Mouse (Mus musculus): ENCODE data around the gene Ctc1. TPM values are rescaled to one million over a fixed set of nuclear protein-coding genes. Genes with fewer than 3 reads are reported as not detected.
"Not testable (repeated sequence)": the region's sequence is repeated elsewhere in the genome, so short reads cannot be mapped to it uniquely, and the experiment has no call there.

Ctc1 gene
- polyA plus RNA-seq, 1 experiment, result 38.1 TPM

- Histone ChIP-seq H3K4me3 (replicated peaks; ENCODE audit: control insufficient read depth, low read depth, low read length) (no peak overlapping the region), H3K27ac (ENCODE audit: control insufficient read depth, insufficient read depth, low read depth, low read length, poor library complexity) (no peak overlapping the region), H3K4me1 (ENCODE audit: control insufficient read depth, insufficient read depth, low read length) (peaks cover 2% of the 10 kb centered on the region; the same call in 1 of the 2 replicates)
- TF ChIP-seq CTCF (IDR thresholded peaks at IDR 0.05; ENCODE audit: control insufficient read depth, insufficient read depth, low read length), result no peak
- no peak for TF ChIP-seq POLR2A (IDR thresholded peaks at IDR 0.05; ENCODE audit: borderline replicate concordance, control insufficient read depth, low read depth, low read length)
- 83% methylated on average over 15 of the region's 15 CpGs for WGBS
Measured at GRCm38 (mm10) chr11:69010400-69011323, 5.0 kb upstream of the Ctc1 start.

GRCm38 (mm10) chr11:69011445-69011844 is 4.3 kb upstream of the Ctc1 start:
- H3K27ac ChIP-seq (ENCODE audit: control insufficient read depth, insufficient read depth, low read depth, low read length, poor library complexity), result peak overlapping the region; percentile 49; the same call in 1 of the 2 replicates
- 29% methylated on average over 2 of the region's 2 CpGs for WGBS
- H3K4me1 ChIP-seq (ENCODE audit: control insufficient read depth, insufficient read depth, low read length), result not testable (repeated sequence)
- peak overlapping the region; percentile 34 for H3K4me3 ChIP-seq (replicated peaks; ENCODE audit: control insufficient read depth, low read depth, low read length)

- Histone ChIP-seq H3K27ac (ENCODE audit: control insufficient read depth, insufficient read depth, low read depth, low read length, poor library complexity) (peak overlapping the region; percentile 95), H3K4me3 (replicated peaks; ENCODE audit: control insufficient read depth, low read depth, low read length) (peak overlapping the region; percentile 88), H3K4me1 (ENCODE audit: control insufficient read depth, insufficient read depth, low read length) (peaks cover 2% of the 10 kb centered on the region; the same call in 1 of the 2 replicates)
- WGBS, result under 1% methylated on average over 18 of the region's 18 CpGs
- 0 out of 2 replicates have a peak, but pooled peaks have one; percentile 39 for TF ChIP-seq POLR2A (IDR thresholded peaks at IDR 0.05; ENCODE audit: borderline replicate concordance, control insufficient read depth, low read depth, low read length)
- TF ChIP-seq CTCF (IDR thresholded peaks at IDR 0.05; ENCODE audit: control insufficient read depth, insufficient read depth, low read length), result no peak
Measured at GRCm38 (mm10) chr11:69012071-69012601, 3.6 kb upstream of the Ctc1 start.

GRCm38 (mm10) chr11:69016755-69017154 is 1.0 kb downstream of the Ctc1 start:
- 58% methylated on average over 3 of the region's 3 CpGs for WGBS
- Histone ChIP-seq H3K27ac (ENCODE audit: control insufficient read depth, insufficient read depth, low read depth, low read length, poor library complexity) (no peak overlapping the region), H3K4me3 (replicated peaks; ENCODE audit: control insufficient read depth, low read depth, low read length) (peak overlapping the region; percentile 84), H3K4me1 (ENCODE audit: control insufficient read depth, insufficient read depth, low read length) (no peaks in the 10 kb centered on the region; the same call in 1 of the 2 replicates)
- TF ChIP-seq CTCF (IDR thresholded peaks at IDR 0.05; ENCODE audit: control insufficient read depth, insufficient read depth, low read length) (no peak), POLR2A (IDR thresholded peaks at IDR 0.05; ENCODE audit: borderline replicate concordance, control insufficient read depth, low read depth, low read length) (no peak)

GRCm38 (mm10) chr11:69020691-69021090 is 5.0 kb downstream of the Ctc1 start:
- TF ChIP-seq CTCF (IDR thresholded peaks at IDR 0.05; ENCODE audit: control insufficient read depth, insufficient read depth, low read length), result no peak
- no peak for TF ChIP-seq POLR2A (IDR thresholded peaks at IDR 0.05; ENCODE audit: borderline replicate concordance, control insufficient read depth, low read depth, low read length)
- Histone ChIP-seq H3K4me1 (ENCODE audit: control insufficient read depth, insufficient read depth, low read length) (no peaks in the 10 kb centered on the region; the same call in 1 of the 2 replicates), H3K27ac (ENCODE audit: control insufficient read depth, insufficient read depth, low read depth, low read length, poor library complexity) (no peak overlapping the region), H3K4me3 (replicated peaks; ENCODE audit: control insufficient read depth, low read depth, low read length) (no peak overlapping the region)

GRCm38 (mm10) chr11:69026562-69026961 is 10.9 kb downstream of the Ctc1 start:
- H3K4me3 ChIP-seq (replicated peaks; ENCODE audit: control insufficient read depth, low read depth, low read length), result no peak overlapping the region

GRCm38 (mm10) chr11:69028805-69029204 is 13.1 kb downstream of the Ctc1 start:
- no peak for TF ChIP-seq POLR2A (IDR thresholded peaks at IDR 0.05; ENCODE audit: borderline replicate concordance, control insufficient read depth, low read depth, low read length)
- peak; percentile 16; the same call in 1 of the 2 replicates for TF ChIP-seq CTCF (IDR thresholded peaks at IDR 0.05; ENCODE audit: control insufficient read depth, insufficient read depth, low read length)
- 71% methylated on average over 2 of the region's 2 CpGs for WGBS
- no peak overlapping the region for H3K27ac ChIP-seq (ENCODE audit: control insufficient read depth, insufficient read depth, low read depth, low read length, poor library complexity)
- no peak overlapping the region for H3K4me3 ChIP-seq (replicated peaks; ENCODE audit: control insufficient read depth, low read depth, low read length)
- H3K4me1 ChIP-seq (ENCODE audit: control insufficient read depth, insufficient read depth, low read length), result peaks cover 3% of the 10 kb centered on the region; the same call in 1 of the 2 replicates

More at GRCm38 (mm10) chr11:69026562-69026961, 10.9 kb downstream of the Ctc1 start:
- Histone ChIP-seq H3K27ac (ENCODE audit: control insufficient read depth, insufficient read depth, low read depth, low read length, poor library complexity) (no peak overlapping the region), H3K4me1 (ENCODE audit: control insufficient read depth, insufficient read depth, low read length) (no peaks in the 10 kb centered on the region; the same call in 1 of the 2 replicates)
- no peak for TF ChIP-seq CTCF (IDR thresholded peaks at IDR 0.05; ENCODE audit: control insufficient read depth, insufficient read depth, low read length)
- TF ChIP-seq POLR2A (IDR thresholded peaks at IDR 0.05; ENCODE audit: borderline replicate concordance, control insufficient read depth, low read depth, low read length), result no peak
- 83% methylated on average over 3 of the region's 3 CpGs for WGBS

GRCm38 (mm10) chr11:69033552-69033951 is 17.8 kb downstream of the Ctc1 start:
- TF ChIP-seq POLR2A (IDR thresholded peaks at IDR 0.05; ENCODE audit: borderline replicate concordance, control insufficient read depth, low read depth, low read length) (no peak), CTCF (IDR thresholded peaks at IDR 0.05; ENCODE audit: control insufficient read depth, insufficient read depth, low read length) (no peak)
- 44% methylated on average over 9 of the region's 9 CpGs for WGBS
- peak overlapping the region; percentile 6 for H3K4me3 ChIP-seq (replicated peaks; ENCODE audit: control insufficient read depth, low read depth, low read length)
- peaks cover 9% of the 10 kb centered on the region; the same call in 1 of the 2 replicates for H3K4me1 ChIP-seq (ENCODE audit: control insufficient read depth, insufficient read depth, low read length)
- peak overlapping the region; percentile 76 for H3K27ac ChIP-seq (ENCODE audit: control insufficient read depth, insufficient read depth, low read depth, low read length, poor library complexity)
